Mouse (Mus musculus): ENCODE measurements at regions not wholly inside any gene's neighbourhood (a gene's known extent, or its start where the extent isn't known, plus 50 kb on each side); places are given as distances from the start of the nearest gene placed in this dataset.
"Not testable (repeated sequence)": the region's sequence is repeated elsewhere in the genome, so short reads cannot be mapped to it uniquely, and the experiment has no call there.

DNA sequence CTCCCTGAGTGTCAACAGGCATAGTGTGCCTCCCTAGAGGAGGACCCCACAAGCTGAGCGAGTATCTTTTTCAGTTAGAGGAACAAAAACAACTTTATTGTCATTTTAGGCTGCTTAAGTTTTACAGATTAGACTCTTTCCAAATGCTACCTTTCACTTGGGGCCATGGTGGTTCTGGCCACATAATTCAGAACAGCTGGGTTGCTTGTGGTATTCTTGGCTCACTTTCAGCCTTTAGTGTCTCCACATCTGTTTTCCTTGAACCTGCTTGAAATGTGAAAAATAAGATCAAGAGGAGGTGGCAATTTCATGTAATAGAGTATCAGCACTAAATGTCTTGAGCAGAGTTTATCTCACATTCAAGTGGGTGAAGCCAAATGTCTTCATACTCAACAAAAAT lies 402.7 kb upstream of the Ptger4 start:
- DNase-seq, result no peak

GRCm38 (mm10) chr15:5658796-5659195 lies 414.8 kb upstream of the Ptger4 start:
- DNase-seq, result no peak

DNA sequence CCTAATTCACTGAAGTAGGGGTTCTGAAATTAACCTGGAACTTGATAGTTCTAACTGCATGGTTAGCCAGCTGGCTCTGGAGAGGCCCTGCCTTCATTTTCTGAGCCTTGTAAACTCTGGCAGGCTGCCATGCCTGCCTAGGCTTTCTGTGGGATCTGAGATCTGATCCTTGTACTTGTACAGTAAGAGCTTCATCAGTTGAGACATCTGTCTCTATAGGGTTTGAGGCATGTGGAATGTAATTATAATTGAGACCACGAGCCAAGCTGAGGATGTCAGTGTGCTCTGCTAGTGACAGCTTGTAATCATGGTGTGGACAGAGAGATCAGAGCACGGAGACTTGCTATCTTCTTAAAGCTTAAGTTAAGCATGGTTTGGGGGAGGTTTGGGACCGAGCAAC lies 416.8 kb upstream of the Ptger4 start:
- no peak for DNase-seq

GRCm38 (mm10) chr15:5671781-5672180 lies 427.8 kb upstream of the Ptger4 start:
- DNase-seq, result no peak

GRCm38 (mm10) chr15:5676704-5677103 lies 432.7 kb upstream of the Ptger4 start:
- no peak for DNase-seq

GRCm38 (mm10) chr15:5693810-5694209 lies 449.8 kb upstream of the Ptger4 start:
- DNase-seq, result no peak

- no peak for DNase-seq
These were observed 451.0 kb upstream of the Ptger4 start for GRCm38 (mm10) chr15:5695015-5695414.

GRCm38 (mm10) chr15:5708454-5708853 lies 464.5 kb upstream of the Ptger4 start:
- DNase-seq, result no peak

DNA sequence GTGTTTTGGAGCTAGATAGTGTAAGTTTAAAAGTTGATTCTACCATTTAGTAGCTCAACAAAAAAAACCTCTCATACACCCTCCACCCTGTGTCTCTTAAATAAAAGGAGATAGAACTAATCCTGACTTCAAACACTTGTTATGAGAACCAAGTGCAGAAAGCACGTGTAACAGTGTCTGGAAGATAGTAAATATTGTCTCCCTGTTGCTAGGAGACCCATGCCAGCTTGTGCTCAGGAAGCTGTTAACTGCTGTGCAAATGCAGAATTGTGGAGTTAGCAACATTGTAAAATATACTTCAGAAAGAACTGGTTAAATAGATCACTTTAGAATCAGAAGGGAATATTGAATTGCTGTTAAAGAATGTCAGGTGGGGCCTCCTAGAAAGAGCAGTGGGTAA lies 496.7 kb upstream of the Ptger4 start:
- no peak for DNase-seq

DNA sequence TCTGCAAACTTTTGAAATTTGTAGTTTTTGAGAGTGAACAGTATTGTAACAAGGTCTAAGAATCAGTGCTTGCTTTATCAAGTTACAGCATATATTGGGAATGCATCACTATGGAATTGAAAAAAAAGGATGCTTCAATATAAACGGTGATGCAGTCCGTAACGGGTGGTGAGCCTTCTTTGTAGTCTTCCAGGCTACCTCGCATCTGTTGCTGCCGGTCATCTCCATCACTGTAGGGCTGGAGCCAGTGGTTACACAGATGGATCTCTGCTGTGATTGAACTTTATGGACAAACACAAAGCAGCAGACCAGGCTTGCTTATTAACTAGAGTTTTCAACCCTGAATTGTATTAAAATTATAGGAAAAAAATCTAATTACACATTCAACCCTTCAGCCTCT lies 499.9 kb upstream of the Ptger4 start:
- no peak for DNase-seq

DNA sequence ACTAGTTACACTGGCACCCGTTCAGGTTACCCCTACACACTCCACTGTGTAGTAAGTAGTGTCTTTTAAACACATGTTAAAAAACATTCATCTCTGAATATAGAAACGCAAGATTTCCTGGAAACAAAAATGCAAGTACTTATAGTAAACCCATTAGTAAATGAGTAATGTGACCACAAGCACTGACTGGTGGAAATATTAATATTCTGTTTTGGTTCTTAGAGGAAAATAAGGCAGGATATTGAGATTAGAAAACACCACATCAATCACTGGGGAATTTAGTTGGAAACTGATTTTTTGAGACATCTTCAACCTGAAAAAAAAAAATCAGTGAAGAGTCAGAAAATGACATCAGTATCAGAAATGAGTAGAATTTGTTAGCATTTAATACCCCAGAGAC lies 514.7 kb upstream of the Ptger4 start:
- no peak for DNase-seq

DNA sequence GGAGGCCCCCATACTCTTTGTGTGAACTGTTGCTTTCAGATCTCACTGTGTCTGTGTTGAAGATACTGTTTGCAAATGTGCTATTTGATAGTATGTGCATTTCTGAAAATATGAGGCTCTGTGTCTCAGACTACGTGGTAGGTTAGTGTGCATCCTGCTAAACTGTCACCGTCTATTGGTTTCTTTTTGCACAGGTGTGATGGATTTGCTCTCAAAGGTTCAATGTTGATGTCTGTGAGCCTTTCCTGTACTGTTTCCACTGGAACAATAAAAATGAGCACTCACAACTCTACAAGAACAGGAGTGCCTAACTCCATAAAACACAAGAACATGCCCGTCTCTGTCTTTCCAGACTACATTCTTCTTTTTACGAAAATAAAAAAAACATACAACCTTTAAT lies 518.2 kb upstream of the Ptger4 start:
- DNase-seq, result no peak

DNA sequence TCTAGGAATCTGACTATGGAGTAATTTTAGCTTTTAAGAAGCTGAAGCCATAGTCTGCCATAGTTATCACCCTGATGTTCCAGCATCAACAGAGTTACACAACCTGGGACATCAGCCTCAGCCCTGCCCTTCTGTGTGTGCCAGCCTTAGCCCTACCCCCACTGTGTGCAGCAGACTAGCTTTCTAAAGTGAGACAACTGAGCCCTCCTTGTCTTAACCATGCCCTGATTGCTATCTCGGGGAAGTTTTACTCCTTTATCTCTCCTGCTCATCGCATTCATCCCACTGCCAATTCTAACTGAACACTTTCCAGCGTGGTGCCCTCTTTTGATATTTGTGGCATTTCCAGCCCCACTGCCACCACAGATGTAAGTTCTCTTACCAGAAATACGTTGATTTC lies 522.5 kb upstream of the Dab2 start:
- DNase-seq, result no peak

- no peak for DNase-seq
These were observed 499.7 kb upstream of the Dab2 start for GRCm38 (mm10) chr15:5799917-5800316.

- DNase-seq, result no peak
These were observed 488.3 kb upstream of the Dab2 start for GRCm38 (mm10) chr15:5811154-5811732.

DNA sequence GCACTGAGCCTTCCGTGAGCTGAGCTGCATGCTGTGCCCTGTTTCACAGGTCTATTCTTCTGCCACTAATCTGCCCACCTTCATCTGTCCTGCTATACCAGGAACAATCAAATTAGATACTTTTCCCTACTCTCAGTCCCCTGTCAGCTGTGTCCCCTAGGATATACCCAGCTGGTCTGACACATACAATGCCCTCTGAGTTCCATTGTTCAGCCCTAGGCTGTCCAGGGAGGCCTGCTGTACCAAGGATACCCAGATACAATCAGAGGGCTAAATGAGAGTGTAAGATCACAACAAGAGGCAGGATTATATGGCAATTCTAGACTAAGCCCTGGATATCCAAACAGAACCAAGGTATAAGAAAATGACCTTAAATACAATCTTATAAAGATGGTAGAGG lies 487.6 kb upstream of the Dab2 start:
- DNase-seq, result no peak

- DNase-seq, result no peak
These were observed 481.5 kb upstream of the Dab2 start for GRCm38 (mm10) chr15:5817901-5818576.

DNA sequence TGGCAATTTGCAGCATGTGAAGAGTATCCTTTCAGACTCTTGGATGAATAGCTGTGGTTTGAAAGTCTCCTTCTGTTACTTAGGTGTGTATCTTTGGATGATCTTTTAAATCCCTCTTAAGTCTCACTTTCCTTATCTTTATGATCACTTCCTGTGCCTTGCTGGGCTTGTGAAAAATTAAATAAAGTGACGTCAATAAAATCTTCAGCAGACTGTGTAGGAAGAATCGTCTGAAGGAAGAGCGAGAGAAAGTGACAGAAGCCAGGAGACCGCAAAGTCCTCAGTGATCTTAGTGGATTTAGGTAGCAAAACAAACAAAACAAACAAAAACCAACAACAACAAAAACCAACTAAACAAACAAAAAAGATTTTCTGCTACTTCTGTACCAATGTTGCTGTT lies 459.6 kb upstream of the Dab2 start:
- DNase-seq, result no peak

DNA sequence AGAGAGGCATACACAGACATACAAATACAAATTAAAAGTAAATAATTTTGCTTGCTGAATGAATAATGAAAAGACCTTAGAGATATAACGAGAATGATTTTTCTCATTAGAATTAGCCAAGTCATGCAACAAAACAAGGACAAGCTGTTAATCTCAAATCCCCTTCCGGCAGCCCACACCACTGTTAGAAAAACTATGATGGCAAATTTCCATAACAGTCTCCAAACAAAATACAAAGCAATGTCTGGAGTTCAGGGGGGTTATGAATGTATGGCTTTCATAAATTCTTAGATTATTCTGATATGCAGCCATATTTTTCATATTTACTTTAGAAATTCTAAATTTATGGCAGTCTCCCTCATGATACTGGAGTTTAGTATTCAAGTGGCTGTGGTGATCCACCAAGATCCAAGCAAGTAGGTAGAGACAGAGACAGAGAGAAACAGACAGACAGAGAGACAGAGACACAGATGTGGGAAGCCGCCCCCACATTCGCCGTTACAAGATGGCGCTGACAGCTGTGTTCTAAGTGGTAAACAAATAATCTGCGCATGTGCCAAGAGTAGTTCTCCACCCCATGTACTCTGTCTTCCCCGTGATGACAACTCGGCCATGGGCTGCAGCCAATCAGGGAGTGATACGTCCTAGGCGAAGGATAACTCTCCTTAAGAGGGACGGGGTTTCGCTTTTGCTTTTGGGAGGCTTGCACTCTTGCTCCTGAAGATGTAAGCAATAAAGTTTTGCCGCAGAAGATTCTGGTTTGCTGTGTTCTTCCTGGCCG lies 458.0 kb upstream of the Dab2 start:
- DNase-seq, result not testable (repeated sequence)

DNA sequence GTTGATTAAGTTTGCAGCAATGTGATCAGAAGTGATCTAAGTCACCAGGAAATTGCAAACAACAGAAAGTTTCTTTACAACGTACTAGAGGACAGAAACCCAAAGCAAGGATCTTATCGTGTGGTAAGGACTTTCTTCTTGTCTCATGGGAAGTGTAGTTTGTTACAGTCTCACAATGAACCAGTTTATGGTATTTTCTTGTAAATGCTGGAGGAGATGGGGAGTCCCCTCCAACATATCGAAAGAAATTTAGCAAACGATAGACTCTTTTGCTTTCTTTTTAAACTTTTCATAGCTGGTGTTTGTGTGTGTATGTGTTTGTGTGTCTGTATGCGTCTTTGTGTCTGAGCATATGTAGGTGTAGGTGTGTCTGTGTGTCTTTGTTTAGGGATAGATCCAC lies 453.0 kb upstream of the Dab2 start:
- no peak for DNase-seq

GRCm38 (mm10) chr15:5847413-5848100 lies 452.0 kb upstream of the Dab2 start:
- no peak for DNase-seq

- no peak for DNase-seq
These were observed 447.1 kb upstream of the Dab2 start for GRCm38 (mm10) chr15:5852523-5852922.

GRCm38 (mm10) chr15:5869289-5869688 lies 430.3 kb upstream of the Dab2 start:
- DNase-seq, result peak in 1 of 2 experiments; percentile 2

Data from layer of hippocampus, postnatal 36 days (tissue).